Mouse (Mus musculus) lung, adult 2 months (tissue): ENCODE results near the gene Kctd21. TPM values are rescaled to one million over a fixed set of nuclear protein-coding genes. Genes with fewer than 3 reads are reported as not detected.

Source experiments
- DNase-seq: peaks from one replicate; pipeline ENCODE4 v3.0.0; 2022
- H3K4me1 ChIP-seq: fragments of 200-500 bp; 2 replicates; pipeline ENCODE4 v1.6.1; 2011; ENCODE audit warnings: low read length; ENCODE audit not compliant: control insufficient read depth, insufficient read depth
- H3K4me3 ChIP-seq: fragments of 200-500 bp; replicated peaks from 2 replicates; pipeline ENCODE3; 2011; ENCODE audit warnings: low read depth, mild to moderate bottlenecking, control low read depth, low read length; ENCODE audit errors: extremely low read depth
- CTCF ChIP-seq: fragments of 200-500 bp; IDR thresholded peaks from 2 replicates; pipeline ENCODE4 v1.5.1; 2011; ENCODE audit warnings: mild to moderate bottlenecking, low read length, control low read depth; ENCODE audit not compliant: insufficient read depth
- POLR2A ChIP-seq: fragments of 200-500 bp; IDR thresholded peaks from 2 replicates; pipeline ENCODE4 v1.6.1; 2011; ENCODE audit warnings: low read depth, mild to moderate bottlenecking, control low read depth, low read length, borderline replicate concordance; ENCODE audit errors: extremely low read depth
- WGBS: fragments of 180-500 bp; shearing (Covaris S2); methylation state at CpG from one replicate; pipeline ENCODE4 v1.1.7; 2018; 5-methylcytosine and 5-hydroxymethylcytosine counted together
- polyA plus RNA-seq: library from polyadenylated mRNA; depleted of rRNA; stranded (reverse); fragments of >200 nt; gene quantifications from 2 replicates; pipeline ENCODE4 v1.2.3, GENCODE M21; 2012; rRNA removed

Gene Kctd21
- polyA plus RNA-seq, 1 experiment = 11.5 TPM

GRCm38 (mm10) chr7:97392079-97392445 lies 59.9 kb downstream of the Kctd21 start:
- Histone ChIP-seq H3K4me3 (no peak overlapping the region), H3K4me1 (peaks cover 6% of the 10 kb centered on the region; the same call in 1 of the 2 replicates)
- DNase-seq = no peak
- WGBS = 37% methylated on average over 6 of the region's 6 CpGs
- TF ChIP-seq CTCF (no peak), POLR2A (no peak)

- TF ChIP-seq CTCF (no peak), POLR2A (no peak)
- WGBS = 79% methylated on average over 2 of the region's 2 CpGs
- no peak for DNase-seq
- Histone ChIP-seq H3K4me1 (peaks cover 7% of the 10 kb centered on the region; the same call in 1 of the 2 replicates), H3K4me3 (no peak overlapping the region)
These were observed 62.2 kb downstream of the Kctd21 start for GRCm38 (mm10) chr7:97394375-97394774.

- no peak for TF ChIP-seq POLR2A
- TF ChIP-seq CTCF = no peak
- Histone ChIP-seq H3K4me1 (peaks cover 11% of the 10 kb centered on the region; the same call in 1 of the 2 replicates), H3K4me3 (no peak overlapping the region)
- no peak for DNase-seq
- WGBS = 83% methylated on average over 6 of the region's 6 CpGs
These were observed 66.8 kb downstream of the Kctd21 start for GRCm38 (mm10) chr7:97398943-97399342.

Other genes with a start within 250 kb of the Kctd21 start
- gene Usp35, start 307 bp upstream of the Kctd21 start, polyA plus RNA-seq = 5.3 and 9.2 TPM in 2 replicates
- 7.4 and 9.3 TPM in 2 replicates for gene Alg8, start 39.3 kb downstream of the Kctd21 start, polyA plus RNA-seq
- gene Ndufc2, start 67.7 kb downstream of the Kctd21 start, polyA plus RNA-seq = 134 and 135 TPM in 2 replicates
- 72.8 and 95.2 TPM in 2 replicates for gene Thrsp, start 85.4 kb downstream of the Kctd21 start, polyA plus RNA-seq
- 4.0 and 6.7 TPM in 2 replicates for gene Kctd14, start 119.0 kb downstream of the Kctd21 start, polyA plus RNA-seq
- 52.7 and 69.7 TPM in 2 replicates for gene Ints4, start 148.6 kb downstream of the Kctd21 start, polyA plus RNA-seq
- 16.9 and 25.6 TPM in 2 replicates for gene Aamdc, start 247.2 kb downstream of the Kctd21 start, polyA plus RNA-seq
- 1.7 and 3.2 TPM in 2 replicates for gene Rsf1, start 247.6 kb downstream of the Kctd21 start, polyA plus RNA-seq